Mouse (Mus musculus): ENCODE measurements around the gene Ccnd1. TPM values are rescaled to one million over a fixed set of nuclear protein-coding genes. Genes with fewer than 3 reads are reported as not detected.
A peak's percentile ranks its signal among the peaks of the same experiment; 100 is the strongest.

The Ccnd1 gene
- 106 and 138 TPM in 2 replicates for polyA plus RNA-seq (2012; rRNA removed)

DNA sequence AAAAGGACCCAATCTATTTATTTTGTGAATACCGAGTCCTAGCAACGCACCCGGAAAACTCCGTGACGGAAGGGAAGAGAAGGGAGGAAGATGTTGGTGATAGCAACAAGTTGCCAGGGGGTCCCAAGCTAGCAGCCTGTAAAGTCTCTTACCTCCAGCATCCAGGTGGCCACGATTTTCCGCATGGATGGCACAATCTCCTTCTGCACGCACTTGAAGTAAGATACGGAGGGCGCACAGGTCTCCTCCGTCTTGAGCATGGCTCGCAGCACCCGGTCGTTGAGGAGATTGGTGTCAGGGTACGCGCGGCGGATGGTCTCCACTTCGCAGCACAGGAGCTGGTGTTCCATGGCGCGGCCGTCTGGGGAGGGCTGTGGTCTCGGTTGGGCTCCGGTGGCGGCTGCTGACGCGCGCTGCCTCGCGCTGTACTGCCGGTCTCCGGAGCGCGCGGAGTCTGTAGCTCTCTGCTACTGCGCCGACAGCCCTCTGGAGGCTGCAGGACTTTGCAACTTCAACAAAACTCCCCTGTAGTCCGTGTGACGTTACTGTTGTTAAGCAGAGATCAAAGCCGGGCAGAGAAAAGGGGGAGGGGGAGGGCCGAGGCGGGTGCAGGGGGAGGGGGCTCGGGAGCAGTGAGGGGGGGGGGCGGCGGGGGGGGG lies at the start of gene Ccnd1:
Gene Ccnd1 (minus strand): TSS at position 582 of the 659 bp plus-strand sequence.
- under 1% methylated on average over 39 of the region's 45 CpGs for WGBS
- H3K4me3 ChIP-seq (replicated peaks; ENCODE audit: extremely low read depth, low read depth, low read length): peak within 1 kb of the TSS; percentile 93
- DNase-seq: peak; percentile 71
- peak; percentile 71; the same call in 1 of the 2 replicates for TF ChIP-seq POLR2A (IDR thresholded peaks at IDR 0.05; ENCODE audit: borderline replicate concordance, extremely low read depth, low read depth, low read length)
- TF ChIP-seq CTCF (IDR thresholded peaks at IDR 0.05; ENCODE audit: insufficient read depth, low read length): 0 out of 2 replicates have a peak, but pooled peaks have one; percentile 8
- H3K4me1 ChIP-seq (ENCODE audit: control insufficient read depth, insufficient read depth, low read length): peaks cover 6% of the 10 kb centered on the region

DNA sequence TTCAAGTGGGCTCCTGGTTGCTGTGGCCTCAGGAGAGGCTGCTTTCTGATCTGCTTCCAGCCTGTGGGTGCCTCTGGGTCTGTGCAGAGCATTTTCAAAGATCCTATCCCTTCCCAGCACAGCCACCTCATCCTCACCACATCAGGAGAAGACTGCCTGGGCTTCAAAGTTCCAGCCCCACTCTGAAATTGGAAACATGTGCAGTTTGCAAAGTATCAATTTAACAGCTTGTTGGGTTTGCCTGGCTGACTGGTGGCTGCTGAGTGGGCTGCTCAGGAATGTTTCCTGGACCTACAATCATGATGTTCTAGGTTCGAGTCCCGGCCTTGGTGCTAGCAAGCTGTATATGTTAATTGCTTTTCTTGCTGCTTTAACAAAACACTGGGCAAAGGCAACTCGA lies 49.1 kb upstream of the Ccnd1 start:
- TF ChIP-seq POLR2A (IDR thresholded peaks at IDR 0.05; ENCODE audit: borderline replicate concordance, extremely low read depth, low read depth, low read length) (no peak), CTCF (IDR thresholded peaks at IDR 0.05; ENCODE audit: insufficient read depth, low read length) (no peak)
- 73% methylated on average over 3 of the region's 3 CpGs for WGBS
- H3K4me3 ChIP-seq (replicated peaks; ENCODE audit: extremely low read depth, low read depth, low read length): no peak overlapping the region
- no peak for DNase-seq
- H3K4me1 ChIP-seq (ENCODE audit: control insufficient read depth, insufficient read depth, low read length): no peaks in the 10 kb centered on the region

DNA sequence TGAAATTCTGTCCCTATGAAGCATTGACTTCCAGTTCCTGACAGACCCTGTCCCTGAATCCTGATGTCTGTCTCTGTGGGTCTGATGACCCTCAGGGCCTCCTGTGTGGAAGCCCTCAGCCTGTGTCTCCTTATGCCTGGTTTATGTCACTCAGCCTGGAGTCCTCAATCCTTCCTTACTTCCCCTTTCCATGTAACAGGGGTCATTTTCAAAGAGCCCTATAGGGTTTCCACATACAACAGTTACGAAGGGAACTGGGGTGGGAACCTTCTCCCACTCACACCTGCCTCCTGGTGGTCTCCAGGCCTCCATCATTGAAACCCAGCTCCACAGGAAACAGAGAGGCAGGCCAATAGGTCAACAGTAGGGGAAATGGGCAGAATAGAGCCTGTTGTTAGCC lies 45.4 kb upstream of the Ccnd1 start:
- WGBS: 95% methylated on average over 1 of the region's 1 CpGs
- Histone ChIP-seq H3K4me3 (replicated peaks; ENCODE audit: extremely low read depth, low read depth, low read length) (no peak overlapping the region), H3K4me1 (ENCODE audit: control insufficient read depth, insufficient read depth, low read length) (peaks cover 15% of the 10 kb centered on the region)
- TF ChIP-seq POLR2A (IDR thresholded peaks at IDR 0.05; ENCODE audit: borderline replicate concordance, extremely low read depth, low read depth, low read length) (no peak), CTCF (IDR thresholded peaks at IDR 0.05; ENCODE audit: insufficient read depth, low read length) (no peak)
- DNase-seq: no peak

DNA sequence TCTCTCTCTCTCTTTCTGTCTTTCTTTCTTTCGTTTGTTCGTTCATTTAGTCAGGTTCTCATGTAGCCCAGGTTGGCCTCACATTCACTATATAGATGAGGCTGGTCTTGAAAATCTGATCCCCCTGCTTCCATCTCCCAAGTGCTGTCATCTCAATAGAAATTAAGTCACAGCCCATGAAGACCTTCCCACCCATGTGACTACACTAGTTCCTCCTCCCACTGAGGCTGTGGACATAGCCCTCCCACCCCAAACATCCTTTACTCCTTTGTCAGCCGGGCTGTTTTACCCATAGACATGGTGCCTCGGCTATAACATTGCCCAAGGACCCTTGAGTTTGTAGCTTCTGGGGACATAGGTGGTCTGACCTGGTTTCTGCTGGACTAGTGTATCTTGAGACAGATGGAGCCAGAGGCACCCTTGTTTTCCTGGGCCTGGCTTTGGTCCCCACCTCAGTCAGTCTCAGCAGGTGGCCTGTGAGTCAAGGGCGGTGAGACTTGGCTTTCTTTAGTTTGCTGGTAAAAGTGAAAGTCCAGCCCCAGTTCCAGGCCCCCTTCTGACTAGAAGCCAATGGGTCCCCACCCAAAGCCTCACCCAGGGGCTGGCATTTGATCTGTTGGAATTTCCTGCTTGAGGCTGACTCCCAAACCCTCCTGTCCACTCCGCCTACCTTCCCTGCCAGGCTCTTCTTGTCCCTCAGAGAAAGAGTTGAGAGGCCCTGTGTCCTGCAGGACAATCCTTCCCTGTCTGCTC lies 42.8 kb upstream of the Ccnd1 start:
- TF ChIP-seq CTCF (IDR thresholded peaks at IDR 0.05; ENCODE audit: insufficient read depth, low read length) (no peak), POLR2A (IDR thresholded peaks at IDR 0.05; ENCODE audit: borderline replicate concordance, extremely low read depth, low read depth, low read length) (no peak)
- no peak overlapping the region for H3K4me3 ChIP-seq (replicated peaks; ENCODE audit: extremely low read depth, low read depth, low read length)
- H3K4me1 ChIP-seq (ENCODE audit: control insufficient read depth, insufficient read depth, low read length): peaks cover 17% of the 10 kb centered on the region
- WGBS: 69% methylated on average over 6 of the region's 6 CpGs
- no peak for DNase-seq

DNA sequence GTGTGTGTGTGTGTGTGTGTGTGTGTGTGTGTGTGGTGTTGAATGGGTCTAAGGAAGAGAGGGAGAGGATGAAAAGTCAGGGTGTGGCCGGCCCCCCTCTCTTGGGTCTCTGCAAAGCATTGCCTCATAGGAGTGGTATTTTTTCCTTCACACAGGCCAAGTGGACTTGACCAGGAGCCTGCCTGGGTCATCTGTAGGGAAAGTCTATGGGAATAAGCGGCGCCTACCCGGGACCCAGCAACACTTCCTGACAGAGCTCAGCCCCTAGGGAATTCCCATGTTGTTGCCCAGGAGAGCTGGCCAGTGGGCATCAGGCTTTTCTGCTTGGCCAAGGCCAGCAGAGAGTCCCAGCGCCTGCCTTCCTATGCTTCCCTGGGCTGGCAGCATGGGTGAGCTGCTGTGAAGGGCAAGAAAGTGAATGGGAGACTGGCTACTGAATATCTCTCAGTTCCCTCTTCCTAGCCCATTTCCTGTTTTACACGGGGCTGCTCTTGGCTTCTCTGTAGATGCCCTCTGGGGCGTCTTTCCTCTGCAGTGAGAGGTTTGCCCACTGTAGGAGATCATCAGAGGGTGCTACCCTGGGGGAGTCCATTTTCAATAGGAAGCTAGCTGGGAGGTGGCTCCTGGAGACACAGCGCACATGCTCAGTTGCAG lies 41.8 kb upstream of the Ccnd1 start:
- Histone ChIP-seq H3K4me1 (ENCODE audit: control insufficient read depth, insufficient read depth, low read length) (peaks cover 17% of the 10 kb centered on the region), H3K4me3 (replicated peaks; ENCODE audit: extremely low read depth, low read depth, low read length) (no peak overlapping the region)
- WGBS: 42% methylated on average over 8 of the region's 8 CpGs
- TF ChIP-seq CTCF (IDR thresholded peaks at IDR 0.05; ENCODE audit: insufficient read depth, low read length) (no peak), POLR2A (IDR thresholded peaks at IDR 0.05; ENCODE audit: borderline replicate concordance, extremely low read depth, low read depth, low read length) (no peak)
- no peak for DNase-seq

DNA sequence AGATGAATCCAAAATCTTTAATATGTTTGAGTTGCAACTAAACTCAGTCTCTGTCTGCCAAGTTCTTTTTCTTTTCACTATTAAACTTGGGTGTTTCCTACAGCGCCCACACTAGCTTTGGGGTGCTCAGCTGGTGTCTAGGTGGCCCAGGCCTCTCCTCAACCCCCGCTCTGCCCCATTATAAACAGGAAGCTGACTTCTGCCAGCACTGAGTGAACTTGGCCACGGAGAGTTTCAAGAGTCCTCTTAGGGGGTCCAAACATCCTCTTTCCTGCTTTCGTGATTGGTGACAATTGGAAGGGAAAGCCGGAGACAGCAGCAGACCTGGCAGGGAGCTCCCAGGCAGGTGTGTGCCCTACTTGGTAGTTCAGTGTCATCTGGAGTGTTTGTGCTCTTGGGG lies 40.1 kb upstream of the Ccnd1 start:
- DNase-seq: no peak

DNA sequence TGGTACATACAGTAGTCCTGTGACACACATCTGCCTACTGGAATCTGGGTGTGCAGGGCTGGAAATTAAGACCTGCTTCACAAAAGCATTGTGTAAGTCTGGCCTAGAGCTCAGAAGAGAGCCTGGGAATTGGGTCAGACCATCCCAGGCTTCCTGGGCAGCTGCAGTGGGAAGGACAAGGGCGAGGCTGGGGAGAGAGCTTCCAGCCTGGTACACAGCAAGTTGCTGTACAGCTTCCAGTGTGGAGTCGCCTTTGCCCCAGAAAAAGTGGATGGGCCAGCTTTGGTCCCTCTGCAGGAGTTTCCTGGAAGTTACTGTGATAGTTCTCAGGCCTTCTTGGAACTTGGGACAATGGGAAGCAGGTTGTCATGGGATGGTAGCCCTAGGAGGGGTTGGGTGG lies 37.4 kb upstream of the Ccnd1 start:
- H3K4me3 ChIP-seq (replicated peaks; ENCODE audit: extremely low read depth, low read depth, low read length): no peak overlapping the region
- DNase-seq: no peak
- H3K4me1 ChIP-seq (ENCODE audit: control insufficient read depth, insufficient read depth, low read length): peaks cover 17% of the 10 kb centered on the region
- no peak for TF ChIP-seq CTCF (IDR thresholded peaks at IDR 0.05; ENCODE audit: insufficient read depth, low read length)
- 48% methylated on average over 2 of the region's 2 CpGs for WGBS

More for the DNA sequence above, 40.1 kb upstream of the Ccnd1 start:
- H3K4me1 ChIP-seq (ENCODE audit: control insufficient read depth, insufficient read depth, low read length): peaks cover 17% of the 10 kb centered on the region
- TF ChIP-seq POLR2A (IDR thresholded peaks at IDR 0.05; ENCODE audit: borderline replicate concordance, extremely low read depth, low read depth, low read length) (no peak), CTCF (IDR thresholded peaks at IDR 0.05; ENCODE audit: insufficient read depth, low read length) (no peak)
- whole genome bisulfite sequencing: 23% methylated on average over 5 of the region's 5 CpGs
- H3K4me3 ChIP-seq (replicated peaks; ENCODE audit: extremely low read depth, low read depth, low read length): no peak overlapping the region

DNA sequence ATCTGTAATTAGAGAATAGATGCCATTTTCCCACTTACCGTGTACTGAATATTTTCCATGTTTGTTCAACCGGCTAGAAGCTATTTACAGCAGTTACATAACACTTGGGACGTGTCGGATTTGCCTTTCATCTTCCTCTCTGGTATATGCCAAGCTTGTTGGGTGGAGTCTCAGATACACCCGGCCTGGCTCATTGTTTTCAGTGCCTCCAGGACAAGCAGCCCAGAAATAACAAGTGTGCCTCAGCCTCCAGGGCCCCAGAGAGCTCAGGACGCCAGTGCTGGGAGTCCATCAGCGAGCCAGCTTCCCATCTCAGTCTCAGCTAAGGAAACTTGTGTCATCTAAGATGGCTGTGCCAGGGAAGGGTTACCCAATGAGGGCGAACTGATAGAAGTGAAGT lies 33.7 kb upstream of the Ccnd1 start:
- H3K4me3 ChIP-seq (replicated peaks; ENCODE audit: extremely low read depth, low read depth, low read length): no peak overlapping the region
- DNase-seq: no peak
- TF ChIP-seq CTCF (IDR thresholded peaks at IDR 0.05; ENCODE audit: insufficient read depth, low read length) (no peak), POLR2A (IDR thresholded peaks at IDR 0.05; ENCODE audit: borderline replicate concordance, extremely low read depth, low read depth, low read length) (peak; percentile 23; the same call in 1 of the 2 replicates)
- H3K4me1 ChIP-seq (ENCODE audit: control insufficient read depth, insufficient read depth, low read length): 0 out of 2 replicates have a peak, but pooled peaks cover 7% of the 10 kb centered on the region
- WGBS: 34% methylated on average over 8 of the region's 8 CpGs

DNA sequence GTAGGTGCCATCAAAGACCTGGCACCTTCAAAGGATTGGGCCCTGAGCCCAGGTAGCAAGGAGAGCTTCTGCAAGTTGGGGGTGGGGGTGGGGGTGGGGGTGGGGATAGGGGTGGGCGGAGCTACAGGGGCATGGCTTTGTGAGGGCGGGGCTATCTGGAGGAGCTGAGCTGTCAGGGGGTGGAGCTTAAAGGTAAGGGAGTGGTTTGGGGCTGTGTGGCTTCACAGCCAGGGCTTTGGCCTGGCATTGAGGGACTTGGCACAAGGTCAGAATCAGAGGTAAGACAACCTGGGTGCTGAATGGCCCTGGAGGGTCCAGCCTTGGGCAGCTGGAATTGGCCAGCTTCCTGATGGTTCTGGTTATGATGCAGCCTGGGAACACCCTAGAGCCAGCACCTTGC lies 32.0 kb upstream of the Ccnd1 start:
- no peak for TF ChIP-seq CTCF (IDR thresholded peaks at IDR 0.05; ENCODE audit: insufficient read depth, low read length)
- TF ChIP-seq POLR2A (IDR thresholded peaks at IDR 0.05; ENCODE audit: borderline replicate concordance, extremely low read depth, low read depth, low read length): no peak
- WGBS: 50% methylated on average over 2 of the region's 2 CpGs
- no peak overlapping the region for H3K4me3 ChIP-seq (replicated peaks; ENCODE audit: extremely low read depth, low read depth, low read length)
- 0 out of 2 replicates have a peak, but pooled peaks cover 7% of the 10 kb centered on the region for H3K4me1 ChIP-seq (ENCODE audit: control insufficient read depth, insufficient read depth, low read length)
- no peak for DNase-seq
